Mouse (Mus musculus): ENCODE results near the gene Gpr141.

DNA sequence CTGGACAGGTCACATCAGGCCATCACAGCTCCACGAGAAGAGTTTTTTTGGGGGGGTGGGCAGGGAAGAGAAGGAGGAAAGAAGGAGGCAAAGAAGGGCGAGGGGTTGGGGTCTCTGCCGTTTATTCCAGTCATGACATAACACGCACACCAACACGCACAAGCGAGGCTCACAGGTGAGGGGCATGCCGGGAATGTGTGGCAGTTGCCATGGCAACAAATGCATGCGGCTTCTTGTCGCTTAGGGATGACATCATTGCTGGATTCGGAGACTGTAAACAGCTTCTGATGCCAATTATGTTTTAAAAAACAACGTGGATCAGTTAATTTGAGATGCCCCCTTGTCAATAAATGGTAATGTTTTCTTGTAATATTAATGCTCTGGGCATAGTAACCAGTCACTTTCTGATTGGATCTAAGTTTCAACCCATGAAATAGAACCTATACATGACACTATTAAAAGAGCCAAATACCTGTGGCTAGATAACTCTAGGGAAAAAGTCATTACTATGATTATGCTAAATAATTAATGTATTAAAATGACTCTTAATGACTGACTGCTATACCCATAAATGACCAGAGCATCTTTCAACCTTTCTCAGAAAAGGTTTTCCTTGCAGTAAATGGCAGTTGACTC lies 122.5 kb downstream of the Gpr141 start:
- TF ChIP-seq CTCF (IDR thresholded peaks at IDR 0.05; ENCODE audit: borderline replicate concordance, insufficient read depth, low read length), result no peak
- TF ChIP-seq POLR2A (IDR thresholded peaks at IDR 0.05; ENCODE audit: low read depth, low read length), result no peak
